Comparison of ENCODE assay signal across 29 mouse cellular contexts in genomic region chr11:32610616-32611015, GRCm38 (mm10).
"Had no signal": no experiment of that assay in that cellular context is flagged by ENCODE, and none has a peak within 500 bp of the region (broad histone marks: within the 10 kb centered on the region; RNA-seq: fewer than 3 reads in every experiment).

No protein-coding gene starts in this region.

- H3K27ac ChIP-seq: limb, embryonic 10.5 days; limb, embryonic 12.5 days; limb, embryonic 13.5 days; limb, embryonic 15.5 days; liver, embryonic 12.5 days; liver, embryonic 13.5 days; liver, embryonic 14.5 days; liver, embryonic 15.5 days; lung, embryonic 15.5 days; macrophage; midbrain, embryonic 10.5 days; midbrain, embryonic 12.5 days; midbrain, embryonic 13.5 days; midbrain, embryonic 15.5 days; neural tube, embryonic 12.5 days had no signal

- H3K9ac ChIP-seq: limb, embryonic 13.5 days; limb, embryonic 15.5 days; liver, embryonic 12.5 days; liver, embryonic 13.5 days; liver, embryonic 14.5 days; liver, embryonic 15.5 days; liver, postnatal 0 days; lung, embryonic 14.5 days; lung, embryonic 15.5 days; midbrain, embryonic 12.5 days; midbrain, embryonic 13.5 days; midbrain, embryonic 15.5 days; neural tube, embryonic 12.5 days had no signal

- H3K9me3 ChIP-seq: limb, embryonic 10.5 days; limb, embryonic 13.5 days; limb, embryonic 15.5 days; liver, embryonic 12.5 days; liver, embryonic 13.5 days; liver, embryonic 15.5 days; lung, embryonic 15.5 days; megakaryocyte, embryonic 14.5 days; midbrain, embryonic 10.5 days; midbrain, embryonic 12.5 days; midbrain, embryonic 13.5 days; midbrain, embryonic 15.5 days; neural tube, embryonic 12.5 days had no signal

- H3K4me2 ChIP-seq: limb, embryonic 12.5 days; limb, embryonic 13.5 days; limb, embryonic 15.5 days; liver, embryonic 11.5 days; liver, embryonic 12.5 days; liver, embryonic 13.5 days; liver, embryonic 15.5 days; lung, embryonic 14.5 days; lung, embryonic 15.5 days; midbrain, embryonic 12.5 days; midbrain, embryonic 13.5 days; midbrain, embryonic 15.5 days; neural tube, embryonic 12.5 days had no signal

- H3K4me1 ChIP-seq: liver, embryonic 12.5 days; liver, embryonic 13.5 days; liver, embryonic 15.5 days; midbrain, embryonic 15.5 days had no signal

- H3K27me3 ChIP-seq: limb, embryonic 12.5 days; limb, embryonic 13.5 days; limb, embryonic 15.5 days; liver, embryonic 12.5 days; liver, embryonic 13.5 days; liver, embryonic 15.5 days; lung, embryonic 15.5 days; megakaryocyte, embryonic 14.5 days; midbrain, embryonic 12.5 days; midbrain, embryonic 13.5 days; midbrain, embryonic 15.5 days; neural tube, embryonic 12.5 days had no signal

- ATAC-seq: liver, embryonic 12.5 days; liver, postnatal 0 days; lung, postnatal 0 days; midbrain, embryonic 13.5 days; midbrain, embryonic 15.5 days had no signal

- H3K4me3 ChIP-seq: limb, embryonic 10.5 days; limb, embryonic 12.5 days; limb, embryonic 13.5 days; limb, embryonic 15.5 days; liver, embryonic 12.5 days; liver, embryonic 13.5 days; liver, embryonic 15.5 days; lung, embryonic 15.5 days; megakaryocyte, embryonic 14.5 days; midbrain, embryonic 10.5 days; midbrain, embryonic 12.5 days; midbrain, embryonic 13.5 days; midbrain, embryonic 15.5 days; myocyte; neural tube, embryonic 12.5 days had no signal

- H3K36me3 ChIP-seq: limb, embryonic 12.5 days; limb, embryonic 13.5 days; lung, embryonic 15.5 days; midbrain, embryonic 10.5 days; midbrain, embryonic 12.5 days; midbrain, embryonic 13.5 days; midbrain, embryonic 15.5 days had no signal

- DNase-seq: left cerebral cortex, postnatal 4 days; liver; liver, embryonic 13.5 days; liver, postnatal 0 days; lung, adult 18-20 months; lung, adult 2 months; lung, embryonic 14.5 days; lung, postnatal 10 days; lung, postnatal 14 days; lung, postnatal 36 days; midbrain, embryonic 14.5 days had no signal
